Mouse (Mus musculus) C2C12 (cell line): Measurements from ENCODE around the gene Kifc5b. TPM values are rescaled to one million over a fixed set of nuclear protein-coding genes. Genes with fewer than 3 reads are reported as not detected.

ENCODE experiments used
- H3K27me3 ChIP-seq: one replicate; pipeline ENCODE4 v1.6.1; 2011; ENCODE audit not compliant: control insufficient read depth, insufficient read depth, insufficient read length
- H3K36me3 ChIP-seq: one replicate; pipeline ENCODE4 v1.6.1; 2011; ENCODE audit not compliant: control insufficient read depth, insufficient read depth
- H3K4me3 ChIP-seq: one replicate; pipeline ENCODE4 v1.5.1; 2011; ENCODE audit warnings: mild to moderate bottlenecking, control low read depth; ENCODE audit not compliant: poor library complexity, insufficient read depth, severe bottlenecking
- H3K79me2 ChIP-seq: one replicate; pipeline ENCODE4 v1.6.1; 2011; ENCODE audit not compliant: control insufficient read depth, insufficient read depth
- H3K79me3 ChIP-seq: one replicate; pipeline ENCODE4 v1.6.1; 2011; ENCODE audit warnings: low read depth, control low read depth
- H3ac ChIP-seq: one replicate; pipeline ENCODE3; 2011; ENCODE audit warnings: low read depth; ENCODE audit not compliant: control insufficient read depth, insufficient read length
- CEBPB ChIP-seq: IDR thresholded peaks from one replicate; pipeline ENCODE4 v1.6.1; 2011; ENCODE audit warnings: low read depth, mild to moderate bottlenecking, control low read depth, moderate library complexity
- CTCF ChIP-seq: IDR thresholded peaks from one replicate; pipeline ENCODE4 v1.5.1; 2011; ENCODE audit not compliant: control insufficient read depth, insufficient read depth, insufficient read length
- FOSL1 ChIP-seq: IDR thresholded peaks from one replicate; pipeline ENCODE4 v1.8.0; 2011; ENCODE audit warnings: mild to moderate bottlenecking, low read length; ENCODE audit not compliant: poor library complexity, insufficient read depth, severe bottlenecking
- MAX ChIP-seq: IDR thresholded peaks from one replicate; pipeline ENCODE4 v1.6.1; 2011; ENCODE audit warnings: mild to moderate bottlenecking, control low read depth
- MYOD1 ChIP-seq: IDR thresholded peaks from one replicate; pipeline ENCODE4 v1.6.1; 2011; ENCODE audit warnings: low read depth; ENCODE audit not compliant: control insufficient read depth, insufficient read length
- MYOG ChIP-seq: IDR thresholded peaks from one replicate; pipeline ENCODE4 v1.6.1; 2011; ENCODE audit not compliant: control insufficient read depth, insufficient read length; ENCODE audit errors: extremely low read depth
- USF1 ChIP-seq: IDR thresholded peaks from one replicate; pipeline ENCODE4 v1.6.1; 2011; ENCODE audit warnings: low read depth, mild to moderate bottlenecking, control low read depth, moderate library complexity
- polyA plus RNA-seq: library from polyadenylated mRNA; unstranded; fragments of >200 nt; fragmentation: generic; extraction: Trizol; gene quantifications from one replicate; pipeline ENCODE4 v1.2.1, GENCODE M21; 2012; ENCODE audit warnings: missing spikeins

The Kifc5b gene
- polyA plus RNA-seq, 1 experiment, result 30.9 TPM

DNA sequence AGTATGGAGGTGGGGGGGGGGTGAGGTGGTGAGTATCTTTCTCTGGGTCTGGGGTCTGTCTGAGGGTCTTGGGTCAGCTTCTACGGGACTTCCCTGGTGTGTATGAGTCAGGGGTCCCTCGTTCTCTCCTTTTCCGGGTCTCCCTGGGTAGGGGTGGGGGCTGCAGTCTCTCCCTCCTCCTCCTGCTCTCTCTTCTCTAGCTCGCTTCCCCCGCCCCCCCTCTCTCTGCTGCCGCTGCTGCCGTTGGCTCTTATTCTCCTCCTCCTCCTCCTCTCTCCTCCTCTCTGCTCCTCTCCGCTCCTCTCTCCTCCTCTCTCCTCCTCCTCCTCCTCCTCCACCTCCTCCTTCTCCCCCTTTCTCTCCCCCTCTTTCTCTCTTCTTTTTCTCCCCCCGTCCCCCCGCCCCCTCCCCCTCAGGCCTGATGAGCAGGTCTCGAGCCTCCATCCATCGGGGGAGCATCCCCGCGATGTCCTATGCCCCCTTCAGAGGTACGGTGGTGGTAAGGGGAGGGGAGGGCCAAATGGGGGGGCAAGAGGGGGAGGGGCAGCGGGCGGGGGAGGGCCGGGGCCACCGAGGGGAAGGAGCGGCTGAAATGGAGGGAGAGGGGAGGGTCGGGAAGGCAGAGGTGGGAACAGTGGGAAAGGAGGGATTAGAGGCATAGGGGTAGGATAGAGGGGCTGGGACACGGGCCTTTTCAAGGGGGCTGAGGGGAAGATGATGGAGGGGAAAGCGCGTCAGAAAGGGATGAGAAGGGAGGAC lies 24.3 kb downstream of the Kifc5b start, which contains the start of gene Syngap1:
TSS of gene Syngap1 (plus strand) at position 223 of the 759 bp plus-strand sequence.
- TF ChIP-seq MYOG (no peak), USF1 (no peak), FOSL1 (no peak), CTCF (no peak), MAX (no peak), CEBPB (no peak), MYOD1 (no peak)
- Histone ChIP-seq H3K36me3 (peaks cover 7% of the 10 kb centered on the region), H3K4me3 (peak within 1 kb of the TSS; percentile 34), H3ac (peak within 1 kb of the TSS; percentile 57), H3K79me2 (peaks cover 23% of the 10 kb centered on the region), H3K79me3 (peaks cover 11% of the 10 kb centered on the region), H3K27me3 (no peaks in the 10 kb centered on the region)

DNA sequence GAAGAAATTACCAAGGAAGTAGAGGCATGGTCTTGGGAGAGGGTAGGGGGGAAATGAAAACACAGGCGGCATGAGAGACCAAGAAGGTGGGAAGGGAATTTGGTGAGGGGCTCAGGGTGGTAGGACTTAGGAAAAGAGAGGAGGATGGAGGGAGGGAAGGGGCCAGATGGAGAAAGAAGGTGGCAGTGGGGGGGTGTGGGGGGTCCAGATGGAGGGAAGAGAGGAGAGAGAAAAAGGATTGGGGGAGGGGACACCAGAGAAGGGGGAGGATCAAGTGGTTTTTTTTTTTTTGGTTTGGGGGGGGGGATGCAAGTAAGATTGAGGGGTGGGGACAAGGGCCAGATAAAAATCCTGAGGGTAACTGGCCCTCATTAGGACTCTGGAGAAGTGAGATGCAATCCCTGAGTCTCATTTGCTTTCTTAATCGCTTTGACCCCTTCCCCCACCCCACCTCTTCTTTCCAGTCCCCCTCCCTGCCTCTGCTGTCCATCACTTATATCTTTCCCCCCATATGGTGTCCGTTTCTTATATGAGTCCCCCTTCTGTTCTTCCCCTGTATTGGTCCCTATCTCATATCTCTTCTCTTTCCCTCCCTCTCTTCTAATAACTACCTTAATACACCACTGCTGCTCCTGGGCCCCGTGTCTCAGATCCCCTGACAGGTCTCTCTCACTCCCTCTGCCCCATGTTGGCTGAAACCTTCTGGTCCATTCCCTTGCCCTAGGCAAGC lies 25.1 kb downstream of the Kifc5b start:
- H3K79me3 ChIP-seq, result peaks cover 11% of the 10 kb centered on the region
- H3K79me2 ChIP-seq, result peaks cover 19% of the 10 kb centered on the region
- TF ChIP-seq CEBPB, result no peak
- no peak for TF ChIP-seq USF1
- no peak for TF ChIP-seq FOSL1
- TF ChIP-seq CTCF, result no peak
- no peak for TF ChIP-seq MAX
- TF ChIP-seq MYOG, result no peak
- no peak for TF ChIP-seq MYOD1
- H3K27me3 ChIP-seq, result no peaks in the 10 kb centered on the region
- H3ac ChIP-seq, result no peak overlapping the region
- peaks cover 3% of the 10 kb centered on the region for H3K36me3 ChIP-seq
- H3K4me3 ChIP-seq, result no peak overlapping the region

DNA sequence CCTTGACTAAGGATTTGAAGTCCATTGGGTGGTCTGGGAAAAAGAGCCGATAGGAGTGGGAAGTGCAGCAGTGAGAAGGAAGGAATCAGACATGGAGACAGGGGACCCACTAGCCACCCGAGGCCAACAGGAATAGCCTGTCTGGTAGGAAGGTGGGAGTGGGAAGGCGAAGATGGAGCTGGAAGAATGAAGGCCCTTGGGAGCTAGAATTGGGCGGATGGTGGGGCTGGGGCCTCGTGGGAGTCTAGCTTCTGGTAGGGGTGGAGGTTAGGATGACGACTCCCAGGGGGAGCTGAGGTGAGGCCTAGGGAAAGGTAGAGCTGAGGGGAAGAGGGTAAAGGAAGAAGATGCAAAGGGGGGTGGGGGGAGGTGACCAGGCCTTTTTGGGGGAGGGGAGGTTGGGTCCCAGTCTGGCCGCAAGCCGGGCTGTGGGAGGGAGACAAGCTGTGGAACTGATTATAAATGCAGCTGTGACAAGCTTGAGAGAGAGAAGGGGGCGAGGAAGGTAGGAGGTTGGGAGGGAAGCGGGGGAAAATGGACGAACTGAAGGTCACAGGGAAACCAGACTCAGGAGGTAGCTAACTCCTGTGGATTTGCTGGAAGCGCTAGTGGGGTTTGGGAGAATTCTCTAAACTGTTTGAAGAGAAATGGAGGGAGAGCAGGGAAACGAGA lies 29.1 kb downstream of the Kifc5b start:
- TF ChIP-seq MYOD1 (no peak), CTCF (no peak), CEBPB (no peak)
- no peak overlapping the region for H3ac ChIP-seq
- no peaks in the 10 kb centered on the region for H3K79me2 ChIP-seq
- H3K79me3 ChIP-seq, result no peaks in the 10 kb centered on the region
- no peaks in the 10 kb centered on the region for H3K36me3 ChIP-seq
- H3K27me3 ChIP-seq, result no peaks in the 10 kb centered on the region
- no peak overlapping the region for H3K4me3 ChIP-seq

DNA sequence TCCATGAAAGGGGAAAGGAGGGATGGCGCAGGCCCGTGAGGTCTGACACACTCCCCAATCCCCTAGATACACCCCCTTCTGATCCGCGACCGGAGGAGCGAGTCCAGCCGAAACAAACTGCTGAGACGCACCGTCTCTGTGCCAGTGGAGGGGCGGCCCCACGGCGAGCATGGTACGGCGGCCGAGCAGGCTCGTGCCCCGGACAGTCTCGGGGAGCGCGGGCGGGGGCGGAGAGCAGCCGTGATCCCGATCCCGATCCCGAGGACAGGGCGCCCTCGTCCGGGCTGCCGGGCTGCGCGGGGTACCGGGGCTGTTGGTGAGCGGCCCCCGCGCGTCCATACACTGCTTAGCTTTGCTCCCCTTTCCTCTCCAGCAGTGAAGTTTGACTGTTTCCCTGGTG lies 29.7 kb downstream of the Kifc5b start:
- Histone ChIP-seq H3K36me3 (no peaks in the 10 kb centered on the region), H3K4me3 (no peak overlapping the region)
- TF ChIP-seq MAX (no peak), CTCF (peak; percentile 43)

DNA sequence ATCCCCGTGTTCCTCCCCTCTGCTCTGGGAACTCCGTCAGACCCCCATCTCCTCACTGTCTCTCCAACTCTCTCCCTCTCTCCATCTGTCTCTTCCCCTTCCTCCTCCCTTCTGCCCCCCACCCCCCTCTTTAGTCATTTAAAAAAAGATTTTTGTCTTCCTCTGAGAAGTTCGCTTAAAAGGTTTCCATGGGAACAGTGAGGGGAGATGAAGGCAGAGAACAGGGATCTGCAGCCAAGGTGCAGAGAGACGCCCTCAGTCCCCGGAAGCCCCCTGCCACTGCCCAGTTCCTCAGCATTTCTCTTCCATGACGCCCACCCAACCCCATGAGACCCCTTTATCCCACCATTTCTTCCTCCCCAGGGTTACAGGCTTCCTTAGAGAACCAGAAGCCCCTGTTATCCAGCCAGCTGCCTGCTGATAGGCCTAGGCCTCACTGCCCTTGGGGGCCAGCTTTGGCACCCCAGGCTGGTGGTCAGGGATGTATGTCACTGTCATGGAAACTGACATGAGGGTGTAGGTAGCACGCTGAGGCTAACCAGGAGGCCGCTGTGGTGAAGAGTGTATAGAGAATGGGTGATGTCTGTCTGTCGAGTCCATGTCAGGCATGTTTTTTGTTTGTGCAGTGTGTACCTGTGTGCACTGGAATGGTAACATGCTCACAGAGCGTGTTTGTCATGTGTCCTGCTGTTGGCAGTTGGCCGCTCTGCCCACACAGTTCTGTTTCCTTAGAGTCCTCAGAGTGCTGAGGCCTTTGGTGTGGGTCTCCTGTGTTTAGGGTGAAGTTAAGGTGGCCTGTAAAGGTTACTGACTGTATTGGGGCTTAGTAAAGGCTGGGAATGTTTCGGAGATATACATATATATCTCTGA lies 30.6 kb downstream of the Kifc5b start:
- Histone ChIP-seq H3K79me3 (no peaks in the 10 kb centered on the region), H3K36me3 (no peaks in the 10 kb centered on the region), H3K4me3 (no peak overlapping the region), H3K79me2 (no peaks in the 10 kb centered on the region), H3K27me3 (no peaks in the 10 kb centered on the region), H3ac (no peak overlapping the region)
- TF ChIP-seq FOSL1 (no peak), CEBPB (no peak), USF1 (no peak), CTCF (no peak), MAX (no peak), MYOD1 (no peak), MYOG (no peak)

More for the DNA sequence above, 29.7 kb downstream of the Kifc5b start:
- Histone ChIP-seq H3K27me3 (no peaks in the 10 kb centered on the region), H3ac (no peak overlapping the region), H3K79me3 (no peaks in the 10 kb centered on the region), H3K79me2 (no peaks in the 10 kb centered on the region)
